In the genomic region with DNA sequence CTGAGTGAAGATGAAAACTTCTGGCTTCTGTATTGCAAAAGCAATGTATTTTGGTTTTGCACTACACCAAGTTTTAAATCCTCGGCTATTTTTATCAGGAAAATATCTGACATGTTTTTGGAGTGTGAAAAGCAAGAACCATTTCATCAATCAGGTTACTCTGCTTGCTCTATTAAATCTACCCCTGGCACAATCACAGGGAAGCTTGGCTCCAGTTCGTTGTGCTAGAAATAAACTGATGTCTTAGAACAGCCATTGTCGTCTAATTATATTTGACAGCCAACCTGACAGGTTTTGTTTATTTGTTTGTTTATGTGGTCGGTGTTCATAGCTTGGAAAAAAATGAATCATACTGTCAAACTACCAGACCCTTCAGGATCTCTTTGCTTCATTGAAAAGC, we compare ENCODE assay signal across 17 mouse cellular contexts.
DNase-seq lines count a peak whose midpoint lies in the region.
"Had no signal": no experiment of that assay in that cellular context is flagged by ENCODE, and none has a peak within 500 bp of the region (broad histone marks: within the 10 kb centered on the region; RNA-seq: fewer than 3 reads in every experiment).

No protein-coding gene starts in this region.

- DNase-seq in layer of hippocampus, postnatal 10 days (ENCODE audit: low spot score in 2 of 2), result peak; percentile 9 to 13
- DNase-seq in layer of hippocampus, adult 9-10 months (ENCODE audit: low spot score), result no peak
- peak; percentile 66 for DNase-seq in cerebellum, adult 11-12 months
- peak; percentile 81 for DNase-seq in cerebellum, adult 9-11 months
- no peak for DNase-seq in left cerebral cortex, adult 8-10 months (ENCODE audit: low spot score in 2 of 2)
- no peak for DNase-seq in embryo, embryonic 10 days (ENCODE audit: low spot score)
- no peak for DNase-seq in left cerebral cortex, adult 18-20 months (ENCODE audit: low spot score in 2 of 2)
- DNase-seq: adrenal gland, postnatal 36 days; B cell, adult 2 months; gastrocnemius, postnatal 14 days; kidney, adult 2 months; kidney, postnatal 10 days; liver, embryonic 13.5 days; lung, adult 18-20 months; lung, postnatal 4 days; thymus, adult 2 months; thymus, postnatal 36 days had no signal

Comparison
In these comparisons a context has a peak if more than half of its experiments do, and no peak if none do; other contexts are left out.
1. DNase-seq: peak in layer of hippocampus, postnatal 10 days (2 of 2), cerebellum, adult 11-12 months (single experiment) and cerebellum, adult 9-11 months (single experiment); none in layer of hippocampus, adult 9-10 months (single experiment), left cerebral cortex, adult 8-10 months (0 of 2), embryo, embryonic 10 days (single experiment) and left cerebral cortex, adult 18-20 months (0 of 2).